22 mouse cellular contexts compared by ENCODE assay signal in genomic region chr12:73350466-73350865, GRCm38 (mm10).
DNase-seq lines count a peak whose midpoint lies in the region; ATAC-seq and TF ChIP-seq lines count a peak whose summit lies in the region.
"Had no signal": no experiment of that assay in that cellular context is flagged by ENCODE, and none has a peak within 500 bp of the region (broad histone marks: within the 10 kb centered on the region; RNA-seq: fewer than 3 reads in every experiment).

No protein-coding gene starts in this region.

- TF ChIP-seq POLR2A in embryonic fibroblast, embryonic 13.5 days (IDR thresholded peaks at IDR 0.05; ENCODE audit: low read depth, low read length) = no peak

- no peaks in the 10 kb centered on the region for H3K9me3 ChIP-seq in heart, embryonic 16.5 days (replicated peaks; ENCODE audit: control insufficient read depth, low read length)
- no peaks in the 10 kb centered on the region for H3K9me3 ChIP-seq in heart, embryonic 11.5 days (replicated peaks; ENCODE audit: control insufficient read depth, low read length)
- H3K9me3 ChIP-seq: forebrain, embryonic 12.5 days; hindbrain, embryonic 12.5 days had no signal

- no peaks in the 10 kb centered on the region for H3K27me3 ChIP-seq in heart, embryonic 16.5 days (ENCODE audit: control insufficient read depth, insufficient read depth, low read length)
- H3K27me3 ChIP-seq in heart, embryonic 11.5 days (ENCODE audit: control insufficient read depth, insufficient read depth, low read length) = no peaks in the 10 kb centered on the region
- H3K27me3 ChIP-seq: forebrain, embryonic 12.5 days; hindbrain, embryonic 12.5 days had no signal

- no peaks in the 10 kb centered on the region for H3K36me3 ChIP-seq in heart, embryonic 16.5 days (ENCODE audit: control insufficient read depth, insufficient read depth)
- no peaks in the 10 kb centered on the region for H3K36me3 ChIP-seq in heart, embryonic 11.5 days (ENCODE audit: control insufficient read depth, insufficient read depth, low read length)
- H3K36me3 ChIP-seq: forebrain, embryonic 12.5 days; hindbrain, embryonic 12.5 days had no signal

- peak; percentile 43 for DNase-seq in embryo, embryonic 10 days (ENCODE audit: low spot score)
- no peak for DNase-seq in embryo, embryonic 9.5 days (ENCODE audit: extremely low spot score)
- DNase-seq in embryo, embryonic 11 days = peak; percentile 32
- DNase-seq in thymus, postnatal 0 days (ENCODE audit: low spot score) = no peak
- DNase-seq in layer of hippocampus, postnatal 25 days (ENCODE audit: extremely low spot score in 1 of 2, low spot score in 1 of 2) = no peak
- DNase-seq: adrenal gland, postnatal 10 days; cerebellum, postnatal 10 days; gastrocnemius, postnatal 10 days; lung, adult 18-20 months; lung, postnatal 14 days; midbrain, embryonic 14.5 days; right cerebral cortex, postnatal 14 days; spleen, adult 18-20 months; thymus, adult 18-20 months had no signal

- 0 out of 2 replicates have a peak overlapping the region, but pooled peaks have one; percentile 34 for H3K27ac ChIP-seq in heart, embryonic 16.5 days (ENCODE audit: low read length)
- no peak overlapping the region for H3K27ac ChIP-seq in heart, embryonic 11.5 days (ENCODE audit: low read depth, low read length)
- H3K27ac ChIP-seq in embryonic fibroblast, embryonic 13.5 days (ENCODE audit: insufficient read depth, low read length) = peak overlapping the region; percentile 60
- H3K27ac ChIP-seq: hindbrain, embryonic 12.5 days had no signal

- H3K9ac ChIP-seq in heart, embryonic 16.5 days (ENCODE audit: low read length) = no peak overlapping the region
- no peak overlapping the region for H3K9ac ChIP-seq in heart, embryonic 11.5 days (ENCODE audit: low read depth, low read length)
- H3K9ac ChIP-seq: forebrain, embryonic 12.5 days; hindbrain, embryonic 12.5 days had no signal

- WGBS in heart, embryonic 16.5 days = 68% methylated on average over 7 of the region's 7 CpGs
- 66% methylated on average over 7 of the region's 7 CpGs for whole genome bisulfite sequencing in heart, embryonic 11.5 days (ENCODE audit: insufficient replicate concordance)

- H3K4me2 ChIP-seq in heart, embryonic 16.5 days (ENCODE audit: low read depth, low read length) = no peak overlapping the region
- H3K4me2 ChIP-seq in heart, embryonic 11.5 days = no peak overlapping the region
- H3K4me2 ChIP-seq: forebrain, embryonic 12.5 days; hindbrain, embryonic 12.5 days; liver, embryonic 11.5 days had no signal

- TF ChIP-seq CTCF in embryonic fibroblast, embryonic 13.5 days (IDR thresholded peaks at IDR 0.05; ENCODE audit: borderline replicate concordance, insufficient read depth, low read length) = no peak

- ATAC-seq in heart, embryonic 16.5 days (replicated peaks; ENCODE audit: extremely low read depth, insufficient read depth, low FRiP score) = no peak
- ATAC-seq in heart, embryonic 11.5 days (replicated peaks; ENCODE audit: insufficient number of reproducible peaks, low FRiP score, low TSS enrichment) = no peak
- ATAC-seq: activated CD4-positive, CD25-positive, alpha-beta regulatory T cell, adult 4 months had no signal

- H3K4me1 ChIP-seq in heart, embryonic 16.5 days (ENCODE audit: control insufficient read depth, insufficient read depth, low read length) = peaks cover 15% of the 10 kb centered on the region
- H3K4me1 ChIP-seq in heart, embryonic 11.5 days (ENCODE audit: control insufficient read depth, insufficient read depth, low read length) = peaks cover 15% of the 10 kb centered on the region
- peaks cover 6% of the 10 kb centered on the region for H3K4me1 ChIP-seq in embryonic fibroblast, embryonic 13.5 days (ENCODE audit: control insufficient read depth, insufficient read depth, low read length)

- no peak overlapping the region for H3K4me3 ChIP-seq in heart, embryonic 16.5 days (ENCODE audit: low read length)
- H3K4me3 ChIP-seq in heart, embryonic 11.5 days (ENCODE audit: low read depth, low read length) = no peak overlapping the region
- no peak overlapping the region for H3K4me3 ChIP-seq in embryonic fibroblast, embryonic 13.5 days (ENCODE audit: insufficient read depth, low read length)
- H3K4me3 ChIP-seq: forebrain, embryonic 12.5 days; hindbrain, embryonic 12.5 days; myocyte had no signal

Comparison
In these comparisons a context has a peak if more than half of its experiments do, and no peak if none do; other contexts are left out.
1. DNase-seq: peak in embryo, embryonic 10 days (single experiment) and embryo, embryonic 11 days (single experiment); none in embryo, embryonic 9.5 days (single experiment), thymus, postnatal 0 days (single experiment) and layer of hippocampus, postnatal 25 days (0 of 2).